Mouse (Mus musculus) retina, adult 2 months (tissue): ENCODE measurements around the gene Klhl3.
A peak's percentile ranks its signal among the peaks of the same experiment; 100 is the strongest.

ENCODE experiments used
- DNase-seq: peaks from one replicate; pipeline ENCODE4 v3.0.0-alpha.2; 2012; ENCODE audit warnings: low read depth, low spot score

The Klhl3 gene

DNA sequence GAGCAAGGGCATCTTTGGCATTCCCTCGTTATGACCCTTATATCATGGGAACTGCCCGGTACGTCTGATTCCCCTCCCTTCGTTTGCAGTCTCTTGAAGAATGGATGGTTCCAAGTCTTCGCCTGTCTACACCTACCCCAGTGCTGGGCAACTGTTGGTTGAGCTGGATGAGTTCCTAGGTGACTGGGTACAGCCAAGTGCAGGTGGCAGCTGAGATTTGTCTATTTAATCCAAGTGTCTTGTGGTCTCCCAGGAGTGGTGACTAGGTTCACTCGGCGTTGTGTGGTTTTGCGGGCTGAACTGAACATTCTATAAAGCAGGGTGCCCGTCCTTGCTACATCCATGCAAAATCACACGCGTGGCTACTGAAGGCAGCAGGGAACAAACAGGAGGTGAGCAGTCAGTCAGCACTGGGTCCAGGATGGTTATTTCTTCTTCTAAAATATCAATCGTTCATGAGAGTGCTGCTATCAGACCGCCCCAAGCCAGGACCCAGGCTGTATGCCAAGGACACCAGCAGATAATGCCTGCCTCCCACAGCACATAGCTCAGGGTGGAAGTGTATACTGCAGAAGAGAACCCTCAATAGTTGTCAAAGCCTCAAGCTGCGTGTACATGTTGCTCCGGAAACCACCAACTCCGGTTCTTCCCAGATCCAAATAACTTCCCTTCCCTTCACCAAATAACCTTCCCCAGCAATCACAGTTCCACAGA lies 87.5 kb downstream of the Klhl3 start:
- DNase-seq = no peak

DNA sequence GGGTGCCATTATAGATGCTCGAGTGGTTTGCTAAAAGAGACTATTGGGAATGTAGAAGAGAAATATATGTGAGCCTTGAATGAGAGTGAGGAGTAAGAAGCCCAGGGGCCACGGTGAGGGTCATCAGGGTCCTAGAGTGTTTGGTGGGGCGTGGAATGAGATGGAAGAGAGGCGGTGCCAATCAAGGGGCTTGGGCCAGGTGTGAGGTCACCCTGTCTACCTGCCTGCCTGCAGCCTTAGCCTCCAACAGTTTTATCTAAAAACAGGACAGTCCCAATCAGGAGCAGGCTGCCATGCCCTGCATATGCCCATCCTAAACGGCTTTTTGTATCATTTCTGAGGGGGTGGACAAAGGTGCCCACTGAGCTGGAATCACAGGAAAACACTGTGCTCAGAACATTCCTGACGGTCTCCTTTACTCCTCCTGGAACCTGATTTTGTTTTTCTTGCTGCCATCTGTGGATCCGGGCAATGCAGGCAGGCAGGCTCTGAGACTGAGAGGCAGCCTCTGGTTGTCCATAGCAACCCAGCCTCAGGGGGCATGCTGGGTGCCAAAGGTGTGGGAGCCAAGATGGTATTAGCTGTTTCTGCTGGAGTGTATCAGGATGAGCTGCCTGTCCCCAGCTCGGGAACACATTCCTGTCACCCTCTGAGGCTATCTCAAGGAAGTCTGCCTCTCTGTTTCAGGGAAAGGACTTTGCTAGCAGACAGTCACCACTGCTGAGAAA lies 89.5 kb downstream of the Klhl3 start:
- no peak for DNase-seq

- DNase-seq = no peak
Measured at GRCm38 (mm10) chr13:58023001-58023560, 90.3 kb downstream of the Klhl3 start.

DNA sequence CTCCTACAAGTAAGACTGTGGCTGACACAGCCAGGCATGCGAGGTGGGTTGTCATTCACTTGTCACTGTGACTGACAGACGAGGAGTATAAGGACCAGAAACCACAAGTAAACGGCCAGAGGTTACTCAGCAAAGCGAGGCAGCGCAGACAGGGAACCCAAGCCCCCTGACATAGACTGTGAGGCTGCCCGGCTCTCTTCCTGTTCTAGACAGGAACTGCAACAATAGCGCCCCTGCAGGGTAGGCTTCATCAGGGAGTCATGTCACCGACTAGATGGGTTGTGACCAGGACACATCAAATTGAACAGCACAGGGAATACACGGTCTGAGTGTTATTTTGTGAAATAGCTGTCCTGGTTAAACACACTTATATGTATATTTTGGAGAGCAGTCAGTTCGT lies 93.0 kb downstream of the Klhl3 start:
- no peak for DNase-seq

DNA sequence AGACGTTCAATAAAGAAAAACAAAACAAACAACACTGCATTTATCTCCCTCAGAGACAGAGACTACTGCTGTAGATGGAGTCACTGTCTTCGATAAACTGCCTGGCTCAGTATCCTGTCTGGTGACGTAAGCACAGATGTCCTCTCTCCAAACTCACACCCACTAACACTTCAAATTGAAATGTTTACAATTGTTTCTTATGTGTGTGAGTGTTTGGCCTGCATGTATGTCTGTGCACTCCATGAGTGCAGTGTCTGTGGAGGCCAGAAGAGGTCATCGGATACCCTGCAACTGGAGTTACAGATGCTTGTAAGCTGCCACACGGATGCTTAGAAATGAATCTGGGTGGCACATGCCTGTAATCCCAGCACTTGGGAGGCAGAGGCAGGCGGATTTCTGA lies 96.1 kb downstream of the Klhl3 start:
- no peak for DNase-seq

DNA sequence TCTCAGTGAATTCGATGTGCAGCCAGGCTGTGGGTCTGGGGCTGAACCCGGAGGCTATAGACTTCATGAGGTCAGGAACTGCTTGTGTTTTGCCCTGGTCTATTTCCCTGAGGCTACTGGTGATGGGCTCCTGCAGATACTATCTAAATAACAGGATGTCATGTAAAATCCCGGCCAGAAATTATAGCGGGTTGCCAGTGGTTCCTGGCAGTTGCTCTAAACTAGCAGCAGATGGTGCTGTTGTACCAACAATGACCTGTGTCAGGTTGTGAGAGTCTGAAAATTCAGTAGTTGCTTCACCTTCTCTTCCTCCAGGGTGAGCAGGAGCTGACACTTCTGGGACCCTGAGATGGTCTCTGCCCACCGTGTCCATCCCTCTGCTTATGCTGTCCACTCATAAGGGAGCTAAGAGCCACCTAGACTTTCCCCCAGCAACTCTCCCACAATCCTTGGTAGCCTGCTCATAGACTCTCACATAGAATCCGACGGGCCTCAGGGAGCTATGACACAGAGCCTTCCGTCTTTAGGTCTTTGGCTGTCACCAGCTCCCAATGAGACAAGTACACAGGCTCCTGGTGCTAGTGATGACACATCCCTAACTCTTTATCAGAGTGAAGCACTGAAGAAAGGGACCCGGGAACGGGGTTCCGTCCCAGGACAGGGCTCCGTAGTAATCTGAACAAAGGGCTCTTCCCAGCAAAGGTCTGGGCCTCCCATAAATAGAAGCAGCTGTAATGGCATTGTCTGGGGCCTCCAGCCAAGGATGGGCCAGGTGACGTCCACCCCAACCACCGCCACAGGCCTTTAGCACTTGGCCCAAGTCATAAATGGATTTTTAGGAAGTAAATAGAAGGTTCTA lies 101.1 kb downstream of the Klhl3 start:
- DNase-seq = peak; percentile 40

DNA sequence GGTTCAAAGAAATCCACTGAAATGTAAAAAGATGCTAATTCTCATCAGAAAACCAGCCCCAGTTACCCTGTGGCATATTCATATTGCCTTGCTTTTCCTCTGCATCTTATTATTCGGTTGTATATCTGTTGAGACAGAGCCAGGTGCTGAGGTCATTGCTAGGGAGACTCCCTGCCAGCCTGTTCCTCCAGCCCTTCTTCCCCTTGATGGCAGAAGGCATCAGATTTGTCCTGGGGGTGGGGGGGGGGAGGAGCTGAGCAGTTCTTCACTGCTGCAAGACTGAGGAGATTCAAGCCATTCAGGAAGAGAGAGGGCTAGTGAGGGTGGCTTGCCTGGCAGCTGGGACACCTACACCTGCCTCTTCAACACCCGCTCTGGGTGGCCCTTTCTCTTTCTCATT lies 101.9 kb downstream of the Klhl3 start:
- DNase-seq = no peak

GRCm38 (mm10) chr13:58010416-58010815 lies 103.0 kb downstream of the Klhl3 start:
- no peak for DNase-seq

- DNase-seq = no peak
Measured at GRCm38 (mm10) chr13:58009275-58009674, 104.1 kb downstream of the Klhl3 start.

DNA sequence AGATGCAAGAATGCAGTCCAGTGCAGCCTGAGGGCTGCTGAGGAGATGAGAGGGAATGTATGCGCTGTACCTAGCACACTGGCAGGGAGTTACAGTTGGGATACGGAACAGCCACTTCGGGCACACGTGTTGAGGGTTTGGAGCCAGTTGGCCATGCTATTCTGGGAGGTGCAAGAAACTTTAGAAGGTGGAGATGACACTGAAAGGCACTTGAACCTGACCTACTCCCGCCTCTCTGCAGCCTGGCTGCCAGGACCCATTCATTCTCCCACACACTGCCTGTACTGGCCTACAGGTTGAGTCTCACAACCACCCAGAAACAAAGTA lies 105.4 kb downstream of the Klhl3 start:
- DNase-seq = no peak

DNA sequence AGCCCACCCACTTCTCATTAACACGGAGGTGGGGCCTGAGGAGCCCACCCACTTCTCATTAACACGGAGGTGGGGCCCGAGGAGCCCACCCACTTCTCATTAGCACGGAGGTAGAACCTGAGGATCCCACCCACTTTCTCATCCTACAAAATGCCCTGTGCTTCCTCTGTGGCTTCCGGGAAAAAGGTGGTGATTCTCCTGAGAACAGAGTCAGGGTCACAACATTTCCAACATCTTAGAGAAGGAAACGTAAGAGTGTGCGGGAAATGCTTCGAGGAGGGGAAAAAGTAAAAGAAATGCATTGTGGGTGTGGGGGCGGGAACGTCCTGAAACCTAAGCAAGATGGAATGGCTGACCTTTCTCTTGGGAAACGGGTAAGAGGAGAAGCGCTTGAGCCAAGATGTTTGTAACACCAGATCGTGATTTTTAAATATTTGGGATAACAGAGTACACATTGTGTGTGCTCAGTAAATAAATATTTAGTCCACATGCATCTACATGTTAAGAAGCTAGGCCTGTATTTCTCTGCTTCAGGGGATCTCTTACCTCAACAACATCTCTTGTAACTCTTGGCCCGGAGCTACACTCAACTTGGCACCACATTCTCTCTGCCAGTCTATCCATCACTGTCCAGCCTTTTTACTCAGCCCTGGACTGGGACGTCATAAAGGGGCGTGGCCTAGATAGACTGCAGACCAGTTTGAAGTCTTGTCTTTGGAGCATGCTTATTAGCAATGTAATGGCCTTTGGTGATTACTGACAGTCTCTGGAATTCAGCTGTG lies 105.9 kb downstream of the Klhl3 start:
- DNase-seq = no peak

DNA sequence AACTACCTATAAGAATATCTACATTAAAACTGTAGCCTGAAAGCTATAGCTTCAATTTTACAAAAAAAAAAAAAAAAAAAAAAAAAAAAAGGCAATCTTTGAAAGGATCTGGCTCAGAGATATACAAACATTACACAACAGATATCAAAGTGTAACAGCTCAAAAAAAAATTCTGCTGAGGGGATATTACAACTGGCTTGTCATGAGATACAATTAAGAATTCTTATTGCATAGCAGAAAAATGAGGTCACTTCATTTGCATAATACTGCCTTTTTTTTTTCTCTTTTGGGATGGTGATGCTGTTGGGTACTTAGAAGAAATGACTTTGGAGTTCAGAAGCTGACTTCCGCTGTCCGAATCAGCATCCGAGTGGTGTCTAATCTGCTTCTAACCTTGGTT lies 111.6 kb downstream of the Klhl3 start:
- no peak for DNase-seq

DNA sequence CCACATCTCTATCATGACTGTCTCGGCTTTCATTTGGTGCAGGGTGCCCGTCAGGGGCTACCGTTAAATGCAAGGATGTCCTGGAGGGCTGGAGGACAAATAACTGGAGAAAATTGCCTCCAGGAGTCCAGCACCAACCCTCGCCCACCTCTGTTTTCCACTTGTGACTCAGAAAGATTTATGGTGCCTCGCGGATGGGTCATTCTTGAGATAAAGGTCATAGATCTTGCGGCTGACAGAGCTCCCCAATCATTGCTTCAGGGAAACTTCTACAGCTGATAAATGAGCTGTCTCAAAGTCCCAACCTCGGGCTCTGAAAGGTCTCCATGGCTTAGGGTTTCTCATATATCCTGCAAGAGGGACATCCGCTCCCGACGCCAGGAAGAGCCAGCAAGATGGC lies 116.9 kb downstream of the Klhl3 start:
- no peak for DNase-seq

DNA sequence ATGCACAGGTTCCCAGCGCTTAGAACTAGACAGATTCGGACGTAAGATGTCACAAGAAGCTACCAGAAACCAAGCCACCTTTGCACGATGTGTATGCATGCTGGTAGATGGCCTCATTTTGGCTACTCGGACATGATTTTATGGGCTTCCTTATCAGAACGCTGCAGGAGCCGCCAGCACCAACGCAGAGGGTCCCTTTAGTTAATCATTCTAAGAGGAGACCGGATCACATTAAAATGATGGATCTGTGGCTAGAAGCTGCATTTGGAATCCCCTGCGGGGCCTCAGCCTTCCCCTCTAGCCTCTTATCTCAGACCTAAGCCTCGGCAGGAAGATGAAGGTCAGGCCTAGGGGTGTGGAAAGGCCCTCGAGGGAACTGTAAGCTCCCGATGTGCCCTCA lies 117.5 kb downstream of the Klhl3 start:
- DNase-seq = no peak

GRCm38 (mm10) chr13:57984637-57985036 lies 128.8 kb downstream of the Klhl3 start:
- DNase-seq = no peak

DNA sequence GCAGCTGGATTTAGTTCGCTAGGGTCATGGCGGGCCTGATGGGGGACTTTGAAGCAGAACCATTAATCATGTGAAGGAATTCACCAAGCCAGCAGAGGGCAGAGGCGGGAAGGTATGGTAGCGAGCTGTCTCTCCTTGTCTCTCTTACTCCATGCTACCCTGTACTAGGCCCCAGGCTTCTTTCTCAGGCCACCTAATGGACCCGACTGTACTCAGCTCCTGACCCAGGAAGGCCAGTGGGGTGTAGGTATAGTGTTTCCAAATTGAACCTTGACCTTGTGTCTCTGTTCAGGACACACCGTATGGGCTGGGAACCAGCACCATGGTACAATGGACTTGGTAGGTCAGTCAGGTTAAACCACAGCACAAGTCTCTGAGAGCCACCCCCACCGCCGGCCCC lies 129.2 kb downstream of the Klhl3 start:
- DNase-seq = no peak

DNA sequence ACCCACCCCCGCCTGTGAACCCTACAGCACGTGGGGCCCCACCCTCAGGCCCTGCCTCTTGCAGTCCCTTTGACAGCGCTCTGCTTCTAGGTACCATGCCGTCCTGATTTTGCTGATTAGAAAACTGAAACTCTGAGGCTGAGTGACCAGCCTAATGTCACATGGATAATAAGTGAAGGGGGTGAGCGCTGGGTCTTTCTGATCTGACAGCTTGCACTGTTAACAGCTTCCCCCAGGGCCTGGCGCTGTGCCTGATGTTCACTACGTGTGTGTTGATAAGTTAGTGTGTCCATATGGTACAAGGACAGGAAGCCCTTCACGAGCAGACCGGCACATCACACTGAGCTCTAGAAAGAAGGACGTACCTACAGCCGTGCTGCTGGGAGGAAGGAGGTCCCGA lies 130.1 kb downstream of the Klhl3 start:
- DNase-seq = no peak

- DNase-seq = no peak
Measured at GRCm38 (mm10) chr13:57982904-57983303, 130.5 kb downstream of the Klhl3 start.

- DNase-seq = no peak
Measured at GRCm38 (mm10) chr13:57980679-57981078, 132.7 kb downstream of the Klhl3 start.

DNA sequence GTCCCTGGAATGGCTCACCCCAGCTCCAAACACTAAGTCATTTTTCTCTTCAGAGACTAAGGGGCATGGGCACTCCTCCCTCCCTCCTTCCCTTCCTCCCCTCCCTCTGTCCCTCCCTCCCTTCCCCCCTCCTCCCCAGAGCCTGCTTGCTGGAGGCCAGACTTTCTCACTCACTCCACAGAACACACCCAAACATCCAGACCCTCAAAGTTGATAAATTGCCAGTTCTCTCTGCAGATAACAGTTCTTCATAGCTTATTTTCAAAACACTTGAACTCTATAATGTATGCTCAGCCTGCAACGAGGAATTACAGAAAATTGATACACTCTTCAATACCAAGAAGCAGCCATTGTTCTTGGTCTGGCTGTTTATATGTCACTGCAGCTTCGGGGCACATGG lies 133.3 kb downstream of the Klhl3 start:
- DNase-seq = no peak

DNA sequence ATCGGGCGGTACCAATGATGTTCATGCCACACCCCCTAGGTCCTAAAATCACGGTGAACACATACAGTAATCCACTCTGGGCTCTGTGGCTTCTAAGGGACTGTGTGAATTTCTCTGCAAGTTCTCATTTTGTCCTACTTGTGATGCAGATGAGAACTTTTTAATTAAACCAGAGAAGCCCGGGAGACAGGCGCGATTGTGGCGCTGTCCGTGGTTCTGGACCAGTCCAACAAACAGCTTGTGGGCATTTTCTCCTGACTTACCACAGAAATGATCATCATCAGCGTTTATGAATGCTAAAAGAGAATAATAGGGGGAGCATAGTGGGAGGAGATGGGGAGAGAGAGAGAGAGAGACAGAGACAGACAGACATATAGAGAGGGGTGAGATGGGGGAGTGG lies 134.5 kb downstream of the Klhl3 start:
- no peak for DNase-seq

DNA sequence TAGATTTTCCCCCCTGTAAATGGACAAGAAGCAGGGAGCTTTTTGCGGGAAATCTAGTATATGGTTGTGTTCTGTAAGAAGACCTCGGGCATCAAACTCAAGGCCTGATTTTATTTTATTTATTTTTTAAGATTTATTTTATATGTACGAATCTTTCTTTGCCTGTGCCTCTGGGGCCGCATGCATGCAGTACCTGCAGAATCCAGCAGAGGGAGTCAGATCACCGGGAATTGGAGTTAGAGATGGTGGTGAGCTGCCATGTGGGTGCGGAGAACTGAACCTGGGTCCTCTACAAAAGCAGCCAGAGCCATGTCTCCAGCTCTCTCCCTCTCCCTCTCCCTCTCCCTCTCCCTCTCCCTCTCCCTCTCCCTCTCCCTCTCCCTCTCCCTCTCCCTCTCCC lies 135.7 kb downstream of the Klhl3 start:
- DNase-seq = no peak
